Mouse (Mus musculus) bone marrow, adult 2 months (tissue): ENCODE results near the gene Tmprss11e.

Experiments used
- CTCF ChIP-seq: fragments of 200-500 bp; IDR thresholded peaks from 2 replicates; pipeline ENCODE4 v1.5.1; 2011; ENCODE audit warnings: low read length, control low read depth; ENCODE audit not compliant: control insufficient read depth, insufficient read depth
- POLR2A ChIP-seq: fragments of 200-500 bp; IDR thresholded peaks from 2 replicates; pipeline ENCODE4 v1.6.1; 2011; ENCODE audit warnings: low read depth, mild to moderate bottlenecking, control low read depth, low read length, borderline replicate concordance; ENCODE audit not compliant: control insufficient read depth

- TF ChIP-seq CTCF, result no peak
- TF ChIP-seq POLR2A, result no peak
These were observed at the start of gene Tmprss11e for GRCm38 (mm10) chr5:86745715-86746114.
